Mouse (Mus musculus): ENCODE data around the gene Naa35.

DNA sequence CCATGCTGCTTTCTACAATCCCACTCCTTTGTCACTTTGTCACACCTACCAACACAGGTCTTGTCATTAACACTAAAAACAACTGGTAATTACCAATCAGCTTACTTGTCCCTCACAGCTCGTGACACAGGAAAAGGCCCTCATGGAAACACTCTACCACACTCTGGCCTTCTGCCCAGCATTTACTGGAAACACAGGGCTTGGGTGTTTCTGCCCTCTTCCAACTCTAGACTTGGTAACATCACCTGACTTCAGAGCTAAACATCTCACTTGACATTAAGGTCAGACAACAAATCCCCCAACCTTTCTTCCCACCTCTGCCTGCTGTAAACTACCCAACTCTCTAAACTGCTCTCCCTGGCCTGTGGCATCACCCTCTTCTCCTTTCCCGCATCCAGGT lies 38.0 kb upstream of the Naa35 start:
- TF ChIP-seq CTCF (IDR thresholded peaks at IDR 0.05; ENCODE audit: low read depth) (no peak), EP300 (IDR thresholded peaks at IDR 0.05; ENCODE audit: low read depth) (no peak)
